Mouse (Mus musculus) stomach, embryonic 14.5 days (tissue): Measurements from ENCODE around the gene Zfp72. TPM values are rescaled to one million over a fixed set of nuclear protein-coding genes. Genes with fewer than 3 reads are reported as not detected.
A peak's percentile ranks its signal among the peaks of the same experiment; 100 is the strongest.

Experiments used
- ATAC-seq: fragments of 200-750 bp; cut with Nextera tagmentation; 2 replicates; pipeline ENCODE4 v1.8.0; 2017; ENCODE audit warnings: low read depth, moderate TSS enrichment; ENCODE audit not compliant: insufficient number of reproducible peaks, insufficient read depth, low FRiP score
- H3K27ac ChIP-seq: fragments of 300-500 bp; sonication (generic); 2 replicates; pipeline ENCODE4 v1.5.1; 2014; ENCODE audit warnings: mild to moderate bottlenecking, low read length, moderate library complexity, mixed read lengths
- H3K27me3 ChIP-seq: fragments of 300-500 bp; sonication (generic); 2 replicates; pipeline ENCODE4 v1.6.1; 2014; ENCODE audit warnings: low read length, control low read depth, mixed read lengths; ENCODE audit not compliant: control insufficient read depth, insufficient read depth
- H3K36me3 ChIP-seq: fragments of 300-500 bp; sonication (generic); 2 replicates; pipeline ENCODE4 v1.6.1; 2014; ENCODE audit warnings: mild to moderate bottlenecking, control low read depth, low read length, moderate library complexity, mixed read lengths; ENCODE audit not compliant: control insufficient read depth, insufficient read depth
- H3K4me1 ChIP-seq: fragments of 300-500 bp; sonication (generic); 2 replicates; pipeline ENCODE4 v1.6.1; 2014; ENCODE audit warnings: low read length, control low read depth, mixed read lengths; ENCODE audit not compliant: control insufficient read depth, insufficient read depth
- H3K4me2 ChIP-seq: fragments of 300-500 bp; sonication (generic); replicated peaks from 2 replicates; pipeline ENCODE4 v1.6.1; 2014; ENCODE audit warnings: low read depth, low read length, control low read depth
- H3K4me3 ChIP-seq: fragments of 300-500 bp; sonication (generic); 2 replicates; pipeline ENCODE4 v1.5.1; 2014; ENCODE audit warnings: low read depth, low read length, control low read depth
- H3K9ac ChIP-seq: fragments of 300-500 bp; sonication (generic); replicated peaks from 2 replicates; pipeline ENCODE4 v1.6.1; 2014; ENCODE audit warnings: low read depth, mild to moderate bottlenecking, control low read depth, low read length, moderate library complexity, mixed read lengths
- H3K9me3 ChIP-seq: fragments of 300-500 bp; sonication (generic); 2 replicates; pipeline ENCODE4 v1.6.1; 2016; ENCODE audit warnings: low read depth, low read length, control low read depth; ENCODE audit not compliant: control insufficient read depth
- WGBS: fragments of 180-500 bp; shearing (Covaris S2); extraction: QIAGEN DNeasy Blood & Tissue Kit; methylation state at CpG from one replicate; pipeline ENCODE4 v1.1.7; 2014; 5-methylcytosine and 5-hydroxymethylcytosine counted together
- polyA plus RNA-seq: library from polyadenylated mRNA; unstranded; fragments of >200 nt; fragmentation: Nextera tagmentation; extraction: Ambion mirVana; gene quantifications from 2 replicates; pipeline ENCODE4 v1.2.1, GENCODE M21; 2014

Zfp72 gene
- polyA plus RNA-seq, 1 experiment from 2014 or later = 7.6 TPM

DNA sequence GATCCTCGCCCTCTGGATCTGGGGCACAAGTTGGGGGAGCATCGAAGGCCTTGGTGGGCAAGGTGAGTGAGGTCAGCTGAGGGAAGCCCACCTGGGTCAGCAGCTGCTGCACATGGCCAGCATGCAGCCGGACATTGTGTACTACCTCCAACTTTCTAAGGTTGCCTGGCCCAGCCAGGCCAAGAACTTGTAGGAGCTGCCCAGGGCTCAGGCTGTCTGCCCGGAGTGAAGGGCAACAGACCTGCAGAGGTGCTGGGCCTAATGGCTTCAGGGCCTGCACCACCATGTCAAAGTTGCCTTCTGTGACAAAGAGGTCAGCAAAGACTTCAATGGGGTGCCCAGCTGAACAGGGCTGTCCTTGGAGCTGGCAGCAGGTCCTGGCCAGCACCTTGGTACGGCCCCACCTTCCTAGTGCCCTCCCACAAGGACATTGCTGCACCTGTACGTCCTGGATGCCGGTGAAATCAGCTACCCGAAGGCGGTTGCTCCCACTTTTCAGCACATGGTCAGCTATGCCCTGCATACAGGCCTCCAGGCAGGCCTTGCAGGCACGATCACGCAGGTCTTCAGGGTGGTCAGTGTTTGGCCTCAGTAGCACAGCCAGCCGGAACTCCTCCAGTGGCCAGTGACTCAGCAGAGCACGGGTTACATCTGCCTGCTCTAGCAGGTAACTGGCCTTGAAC lies 27.3 kb downstream of the Zfp72 start:
- Histone ChIP-seq H3K27ac (no peak overlapping the region), H3K4me1 (no peaks in the 10 kb centered on the region), H3K4me2 (no peak overlapping the region), H3K9ac (no peak overlapping the region), H3K9me3 (no peaks in the 10 kb centered on the region), H3K4me3 (no peak overlapping the region), H3K27me3 (no peaks in the 10 kb centered on the region), H3K36me3 (peaks cover 20% of the 10 kb centered on the region)
- ATAC-seq = peak; percentile 33; the same call in 1 of the 2 replicates
- 88% methylated on average over 13 of the region's 13 CpGs for WGBS

DNA sequence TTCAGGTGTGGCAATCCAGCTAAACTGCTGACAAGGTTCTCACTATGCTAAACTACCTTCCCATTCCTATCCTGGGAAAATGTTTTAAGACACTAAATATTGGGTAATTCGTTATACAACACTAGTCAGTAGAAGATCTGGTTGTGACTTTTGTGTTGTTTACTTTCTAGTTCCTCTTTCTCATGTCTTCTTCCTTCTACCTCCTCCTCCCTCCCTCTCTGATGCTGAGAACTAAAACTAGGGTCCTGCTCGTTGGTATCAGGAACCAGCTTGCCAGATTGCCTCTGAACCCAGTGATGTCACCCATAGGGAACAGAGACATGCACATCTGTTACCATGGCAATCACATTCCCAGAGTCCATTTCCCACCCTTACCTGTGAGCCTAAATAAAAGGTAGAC lies 28.4 kb downstream of the Zfp72 start:
- Histone ChIP-seq H3K9ac (no peak overlapping the region), H3K27ac (no peak overlapping the region), H3K9me3 (no peaks in the 10 kb centered on the region), H3K27me3 (no peaks in the 10 kb centered on the region), H3K36me3 (peaks cover 28% of the 10 kb centered on the region), H3K4me2 (no peak overlapping the region), H3K4me3 (no peak overlapping the region), H3K4me1 (no peaks in the 10 kb centered on the region)
- WGBS = 82% methylated on average over 2 of the region's 2 CpGs
- no peak for ATAC-seq

DNA sequence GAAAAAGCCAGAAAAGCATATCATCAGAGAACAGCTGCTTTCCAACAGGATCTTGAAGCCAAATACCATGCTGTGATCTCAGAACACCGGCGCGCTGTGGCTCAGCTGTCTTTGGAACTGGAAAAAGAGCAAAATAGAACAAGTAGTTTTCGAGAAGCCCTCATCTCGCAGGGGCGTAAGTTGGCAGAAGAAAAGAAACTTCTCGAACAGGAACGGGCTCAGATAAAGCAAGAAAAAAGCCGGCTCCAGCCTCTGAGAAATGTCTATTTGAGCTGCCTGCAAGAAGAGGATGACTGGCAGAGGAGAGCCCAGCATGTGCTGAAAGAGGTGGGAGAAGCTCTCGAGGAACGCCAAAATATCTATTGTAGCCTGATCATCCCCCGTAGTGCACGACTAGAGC lies 34.1 kb downstream of the Zfp72 start:
- Histone ChIP-seq H3K4me2 (no peak overlapping the region), H3K36me3 (peaks cover 48% of the 10 kb centered on the region)
- ATAC-seq = no peak

DNA sequence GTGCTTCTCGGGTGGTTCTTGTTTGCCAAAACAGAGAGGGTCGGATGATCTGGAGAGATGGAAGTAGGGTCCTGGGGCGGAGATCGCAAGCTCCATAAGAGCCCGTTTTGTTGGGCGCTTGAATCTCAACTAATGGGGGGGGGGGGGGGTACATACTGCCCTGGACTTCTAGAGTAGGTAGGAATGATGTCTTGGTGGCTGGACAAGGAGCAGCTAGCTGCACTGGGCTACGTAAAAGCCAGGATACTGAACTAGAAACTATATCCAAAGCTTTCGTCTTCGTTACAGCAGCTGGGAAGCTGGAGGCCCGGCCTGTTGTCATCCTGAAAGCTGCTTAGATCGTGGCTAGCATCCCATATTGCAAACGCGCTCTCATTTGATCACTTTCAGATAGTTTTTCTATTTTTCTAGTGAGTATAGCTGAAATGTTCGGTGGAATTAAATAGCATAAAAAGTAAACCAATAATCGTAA lies 40.2 kb downstream of the Zfp72 start:
- Histone ChIP-seq H3K36me3 (peaks cover 10% of the 10 kb centered on the region), H3K9ac (peak overlapping the region; percentile 88), H3K4me2 (peak overlapping the region; percentile 74), H3K27ac (peak overlapping the region; percentile 39; the same call in 1 of the 2 replicates), H3K4me1 (0 out of 2 replicates have a peak, but pooled peaks cover 11% of the 10 kb centered on the region), H3K27me3 (no peaks in the 10 kb centered on the region), H3K9me3 (no peaks in the 10 kb centered on the region), H3K4me3 (peak overlapping the region; percentile 83)
- WGBS = 2% methylated on average over 15 of the region's 15 CpGs
- peak; percentile 29; the same call in 1 of the 2 replicates for ATAC-seq

More for the DNA sequence above, 34.1 kb downstream of the Zfp72 start:
- no peaks in the 10 kb centered on the region for H3K4me1 ChIP-seq
- H3K27me3 ChIP-seq = no peaks in the 10 kb centered on the region
- no peak overlapping the region for H3K9ac ChIP-seq
- WGBS = 96% methylated on average over 13 of the region's 13 CpGs
- no peak overlapping the region for H3K27ac ChIP-seq
- H3K9me3 ChIP-seq = no peaks in the 10 kb centered on the region
- H3K4me3 ChIP-seq = no peak overlapping the region

DNA sequence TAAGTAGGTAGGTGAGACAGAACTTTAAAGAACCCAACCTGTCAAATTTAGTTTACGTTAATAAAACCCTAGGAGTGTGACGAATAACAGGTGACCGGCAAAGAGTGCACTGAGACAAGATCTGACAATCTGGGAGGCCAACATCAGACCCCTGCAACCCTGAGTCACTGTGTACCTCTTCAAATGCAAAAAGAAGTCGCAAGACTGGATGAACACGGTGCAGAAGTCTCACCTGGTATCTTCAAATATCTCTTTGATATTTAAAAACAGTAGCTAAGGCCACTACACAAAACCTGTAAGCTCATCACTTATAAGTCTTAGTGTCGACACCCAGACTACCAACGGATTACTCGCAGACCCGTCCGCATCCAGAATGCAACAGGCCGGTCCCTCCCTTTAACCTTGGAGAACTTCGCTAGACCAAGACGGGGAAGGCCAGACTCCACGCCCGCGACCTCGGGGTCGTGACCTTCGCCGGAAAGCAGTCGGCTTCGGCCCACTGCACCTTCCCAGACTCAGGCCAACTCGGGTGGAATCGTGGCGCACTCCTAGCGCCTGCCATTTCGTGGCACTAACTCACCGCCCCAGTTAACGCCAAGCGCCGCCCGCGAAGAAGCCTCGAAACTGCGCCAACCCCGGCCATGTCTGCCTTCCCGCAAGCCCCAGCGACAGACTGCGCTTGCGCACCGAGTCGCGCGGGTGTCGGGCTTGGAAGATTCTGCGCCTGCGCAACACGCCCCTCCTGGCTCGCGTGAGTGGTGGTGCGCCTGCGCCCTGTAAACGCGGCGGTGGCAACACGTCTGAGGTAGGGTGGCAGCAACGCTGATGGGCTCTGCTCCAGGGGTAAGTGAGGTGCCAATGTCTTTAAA lies 40.8 kb downstream of the Zfp72 start, which contains the start of the genes Sdha and Ccdc127:
Gene Sdha, minus strand, starts transcription at position 715 of the 869 bp plus-strand sequence.
Gene Ccdc127, plus strand, starts transcription at position 744 of the 869 bp plus-strand sequence.
- WGBS = under 1% methylated on average over 57 of the region's 57 CpGs
- H3K4me2 ChIP-seq = peak within 1 kb of the TSS; percentile 74
- H3K27me3 ChIP-seq = no peaks in the 10 kb centered on the region
- ATAC-seq = peak; percentile 97
- H3K4me3 ChIP-seq = peak within 1 kb of the TSS; percentile 83
- H3K4me1 ChIP-seq = 0 out of 2 replicates have a peak, but pooled peaks cover 11% of the 10 kb centered on the region
- H3K36me3 ChIP-seq = peaks cover 10% of the 10 kb centered on the region
- no peaks in the 10 kb centered on the region for H3K9me3 ChIP-seq
- peak within 1 kb of the TSS; percentile 88 for H3K9ac ChIP-seq
- H3K27ac ChIP-seq = peak within 1 kb of the TSS; percentile 58; the same call in 1 of the 2 replicates

DNA sequence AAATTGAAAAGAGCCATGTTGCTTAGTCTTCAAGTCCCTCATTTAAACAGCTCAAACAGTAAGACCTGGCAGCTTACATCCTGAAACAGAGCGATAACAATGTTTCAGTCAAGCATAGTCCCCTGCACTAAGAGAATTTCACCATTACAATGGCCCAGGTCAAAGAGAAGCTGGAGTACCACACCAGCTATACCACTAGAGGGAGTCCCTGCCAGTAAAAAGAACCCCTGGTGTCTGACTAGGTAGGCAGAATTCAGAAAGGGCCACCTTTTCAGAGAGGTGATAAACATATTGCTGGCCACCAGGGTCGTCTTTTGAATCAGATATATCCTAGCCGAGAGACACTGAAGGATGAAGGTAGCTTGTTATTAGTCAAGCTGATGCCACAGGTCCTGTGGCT lies 49.6 kb downstream of the Zfp72 start:
- no peak overlapping the region for H3K4me3 ChIP-seq
- no peaks in the 10 kb centered on the region for H3K9me3 ChIP-seq
- no peak overlapping the region for H3K9ac ChIP-seq
- H3K4me1 ChIP-seq = no peaks in the 10 kb centered on the region
- 47% methylated on average over 3 of the region's 3 CpGs for WGBS
- no peak overlapping the region for H3K4me2 ChIP-seq
- H3K27ac ChIP-seq = no peak overlapping the region
- no peaks in the 10 kb centered on the region for H3K27me3 ChIP-seq
- peak; percentile 49; the same call in 1 of the 2 replicates for ATAC-seq
- H3K36me3 ChIP-seq = peaks cover 59% of the 10 kb centered on the region

DNA sequence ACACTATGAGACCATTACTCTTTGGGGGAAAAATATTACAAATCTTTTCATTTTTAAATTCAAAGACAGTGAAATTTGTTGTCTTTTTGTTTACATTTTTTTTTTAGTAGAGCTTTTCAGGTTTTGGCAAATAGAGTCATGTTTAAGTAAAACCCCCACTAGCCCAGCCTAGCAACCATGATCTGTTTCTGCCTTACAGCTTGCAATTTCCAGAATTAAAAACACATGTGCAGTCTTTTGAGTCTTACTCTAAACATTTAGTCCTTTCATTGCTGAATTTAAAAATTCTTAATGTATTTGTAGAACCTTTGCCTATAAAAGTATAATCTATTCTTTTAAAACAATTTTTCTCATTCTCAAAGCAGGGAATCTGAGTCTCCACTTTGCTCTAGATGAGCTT lies 61.3 kb downstream of the Zfp72 start:
- Histone ChIP-seq H3K27ac (no peak overlapping the region), H3K9me3 (no peaks in the 10 kb centered on the region), H3K9ac (no peak overlapping the region), H3K36me3 (peaks cover 58% of the 10 kb centered on the region), H3K4me3 (no peak overlapping the region), H3K4me2 (no peak overlapping the region), H3K27me3 (no peaks in the 10 kb centered on the region), H3K4me1 (no peaks in the 10 kb centered on the region)
- no peak for ATAC-seq
